Mouse (Mus musculus) stomach, embryonic 15.5 days (tissue): Measurements from ENCODE around the gene Gm11034. TPM values are rescaled to one million over a fixed set of nuclear protein-coding genes. Genes with fewer than 3 reads are reported as not detected.

Experiments
- polyA plus RNA-seq: library from polyadenylated mRNA; unstranded; fragments of >200 nt; fragmentation: Nextera tagmentation; extraction: Ambion mirVana; gene quantifications from 2 replicates; pipeline ENCODE4 v1.2.1, GENCODE M21; 2015

Gene Gm11034
- polyA plus RNA-seq, 1 experiment from 2014 or later, result not detected

Other genes with a start within 250 kb of the Gm11034 start
- 3.7 and 4.0 TPM in 2 replicates for gene Cyp4f18, start 204.0 kb downstream of the Gm11034 start, polyA plus RNA-seq
- not detected in 2 replicates for gene Olfr372, start 172.4 kb downstream of the Gm11034 start, polyA plus RNA-seq
- gene Olfr373, start 130.5 kb downstream of the Gm11034 start, polyA plus RNA-seq, result 0.06 TPM in 1 of 2 replicates, not detected in the other
- 0.01 TPM in 1 of 2 replicates, not detected in the other for gene Olfr374, start 106.6 kb downstream of the Gm11034 start, polyA plus RNA-seq
- gene Tpm4, start 78.7 kb downstream of the Gm11034 start, polyA plus RNA-seq, result 591 and 600 TPM in 2 replicates
- 131 and 141 TPM in 2 replicates for gene Rab8a, start 52.4 kb downstream of the Gm11034 start, polyA plus RNA-seq
- 1.2 and 1.3 TPM in 2 replicates for gene Hsh2d, start 24.0 kb downstream of the Gm11034 start, polyA plus RNA-seq
- gene Cib3, start 799 bp downstream of the Gm11034 start, polyA plus RNA-seq, result 0.19 TPM in 1 of 2 replicates, not detected in the other
- gene Fam32a, start 6.1 kb upstream of the Gm11034 start, polyA plus RNA-seq, result 69.2 and 75.8 TPM in 2 replicates
- 96.3 and 96.9 TPM in 2 replicates for gene Ap1m1, start 26.4 kb upstream of the Gm11034 start, polyA plus RNA-seq
- 22.1 and 43.6 TPM in 2 replicates for gene Gm10282, start 91.6 kb upstream of the Gm11034 start, polyA plus RNA-seq
- 7.6 and 8.4 TPM in 2 replicates for gene Klf2, start 105.4 kb upstream of the Gm11034 start, polyA plus RNA-seq
- gene Eps15l1, start 207.8 kb upstream of the Gm11034 start, polyA plus RNA-seq, result 45.1 and 48.3 TPM in 2 replicates
- 2.6 and 3.3 TPM in 2 replicates for gene Calr3, start 230.2 kb upstream of the Gm11034 start, polyA plus RNA-seq
- gene 1700030K09Rik, start 230.2 kb upstream of the Gm11034 start, polyA plus RNA-seq, result 13.3 and 14.5 TPM in 2 replicates